Mouse (Mus musculus): ENCODE measurements around the gene Olfr181.

Gene Olfr181

DNA sequence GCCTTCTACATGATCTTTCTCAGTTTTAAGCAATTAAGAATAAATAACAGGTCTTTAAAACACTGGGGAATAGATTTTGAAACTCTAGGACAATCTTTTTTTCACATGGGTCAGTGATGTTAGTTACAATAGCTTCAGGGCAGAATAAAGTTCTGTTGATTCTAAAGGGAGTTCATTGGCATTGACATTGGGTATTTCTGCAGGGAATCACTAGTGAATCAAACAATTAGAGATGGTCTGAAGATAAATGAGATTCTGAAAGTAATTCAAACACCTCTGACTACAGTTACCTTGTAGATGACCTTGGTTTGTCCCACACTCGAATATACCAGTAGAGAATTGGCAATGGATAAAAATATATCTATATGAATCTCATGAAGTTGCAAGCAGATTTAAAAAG, at the start of gene Olfr181:
TSS of gene Olfr181 (minus strand) at position 101 of the 400 bp plus-strand sequence.
- DNase-seq, result no peak

DNA sequence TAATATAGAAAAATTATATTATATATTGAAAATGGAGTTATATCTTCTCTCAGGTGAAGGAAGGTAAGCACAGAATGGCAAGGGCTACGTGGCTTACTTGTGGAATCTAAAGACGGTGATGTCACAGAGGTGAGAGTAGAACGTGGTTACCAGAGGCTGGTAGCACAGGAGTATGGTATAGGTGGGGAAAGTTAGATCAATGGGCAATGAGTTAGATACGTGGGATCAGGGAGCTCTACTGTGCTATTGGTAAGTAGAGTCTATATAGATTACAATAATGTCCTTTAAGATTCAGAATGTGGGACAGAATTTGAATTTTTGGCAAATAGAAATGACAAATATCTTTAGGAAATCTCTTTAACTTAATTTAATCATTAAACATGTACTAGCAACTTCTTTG, 737 bp upstream of the Olfr181 start, which contains the start of gene Olfr180:
TSS of gene Olfr180 (minus strand) at position 101 of the 400 bp plus-strand sequence.
- no peak for DNase-seq

DNA sequence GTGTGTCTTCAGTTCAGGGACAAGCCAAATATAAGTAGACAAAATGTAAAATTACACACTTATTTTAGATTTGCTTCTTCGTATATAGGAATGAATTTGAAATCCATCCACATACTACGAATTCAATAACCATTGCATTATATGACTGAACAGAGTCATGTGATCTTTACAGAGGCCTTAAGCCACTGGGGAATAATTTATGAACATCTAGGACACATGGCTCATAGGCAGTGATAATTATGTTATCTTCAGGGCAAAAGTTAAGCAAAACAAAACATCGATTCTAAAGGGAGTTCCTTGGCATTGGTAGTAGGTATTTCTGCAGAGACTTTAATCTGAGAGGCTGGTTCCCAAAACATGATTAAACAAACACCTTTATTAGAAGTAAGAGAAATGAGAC, 36.6 kb downstream of the Olfr181 start, which contains the start of gene Olfr178:
TSS of gene Olfr178 (minus strand) at position 101 of the 400 bp plus-strand sequence.
- no peak for DNase-seq

DNA sequence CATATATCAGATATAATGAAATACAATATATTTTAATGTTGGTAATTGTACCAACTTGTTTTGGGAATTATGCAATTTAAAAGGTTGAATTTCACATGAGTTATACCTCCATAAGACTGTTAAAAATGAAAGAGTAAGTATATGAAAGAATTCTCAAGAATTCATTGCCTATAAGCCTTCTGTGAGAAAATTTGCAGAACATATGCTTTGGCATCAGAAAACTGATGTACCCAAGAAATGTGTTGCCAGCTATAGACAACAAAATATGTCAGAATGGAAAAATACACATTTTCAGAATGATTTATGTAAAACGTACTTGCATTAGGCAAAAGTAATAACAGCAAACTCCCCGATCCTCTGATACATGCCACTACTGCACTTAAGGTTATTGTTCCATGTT, 44.1 kb downstream of the Olfr181 start:
- DNase-seq, result no peak
